Mouse (Mus musculus): ENCODE measurements around the gene Zranb2.

The Zranb2 gene

DNA sequence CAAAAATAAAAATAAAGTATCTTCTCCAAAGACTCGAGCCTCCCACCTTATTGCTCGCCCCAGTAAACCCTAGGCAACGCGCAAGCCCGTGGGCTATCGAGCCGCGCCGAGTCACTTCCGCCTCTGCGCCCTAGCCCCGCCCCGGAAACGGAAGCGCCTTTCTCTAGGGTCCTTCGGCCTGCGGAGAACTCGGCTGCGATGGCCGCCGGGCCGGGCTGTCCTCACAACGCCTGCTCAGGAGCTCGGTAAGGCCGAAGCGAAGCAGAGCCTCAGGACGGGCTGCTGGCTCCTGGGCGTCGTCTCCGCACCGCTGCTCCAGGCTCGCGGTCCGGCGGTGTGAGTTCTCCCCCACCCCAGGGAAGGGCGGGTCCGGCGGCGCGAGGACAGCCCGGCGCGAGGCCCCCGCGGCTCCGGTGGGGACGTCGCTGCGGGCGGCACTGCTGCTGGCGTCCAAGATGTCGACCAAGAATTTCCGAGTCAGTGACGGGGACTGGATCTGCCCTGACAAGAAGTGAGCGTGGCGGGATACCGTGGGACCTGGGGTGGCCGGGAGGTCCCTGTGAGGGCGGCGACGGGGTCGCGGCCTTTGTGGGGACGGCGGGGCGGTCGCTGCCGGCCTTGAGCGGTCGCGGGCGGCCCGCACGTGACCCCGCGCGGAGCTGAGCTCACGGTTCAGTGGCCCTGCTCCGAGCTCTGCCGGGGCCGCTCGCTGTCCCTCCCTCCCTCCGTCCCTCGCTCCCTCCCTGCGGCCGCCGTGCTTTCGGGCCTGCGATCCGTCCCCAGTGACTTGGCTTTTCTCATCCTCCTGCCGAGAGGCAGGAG, at the start of gene Zranb2:
Gene Zranb2 (plus strand): TSS at position 197 of the 822 bp plus-strand sequence.
- DNase-seq (ENCODE audit: low read depth, low spot score), result peak; percentile 96

DNA sequence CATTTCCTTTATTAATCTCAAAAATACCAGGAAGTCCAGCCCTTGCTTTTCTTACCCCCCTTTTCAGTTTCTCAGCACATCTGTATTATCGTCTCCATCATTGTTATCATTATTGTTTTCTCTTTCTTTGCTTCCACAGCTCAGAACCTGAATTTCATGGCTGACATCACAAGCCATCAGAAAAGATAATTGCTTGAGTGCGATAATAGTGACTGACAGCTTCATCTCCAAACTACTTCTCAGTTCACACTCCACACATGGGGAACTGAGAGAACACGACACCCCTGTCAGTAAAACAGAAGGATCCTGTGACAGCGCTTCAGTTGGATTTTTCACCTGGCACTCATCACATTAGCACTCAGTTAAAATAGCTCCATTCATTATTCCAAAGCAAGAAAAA, 41.9 kb upstream of the Zranb2 start:
- no peak for DNase-seq (ENCODE audit: low read depth, low spot score)

DNA sequence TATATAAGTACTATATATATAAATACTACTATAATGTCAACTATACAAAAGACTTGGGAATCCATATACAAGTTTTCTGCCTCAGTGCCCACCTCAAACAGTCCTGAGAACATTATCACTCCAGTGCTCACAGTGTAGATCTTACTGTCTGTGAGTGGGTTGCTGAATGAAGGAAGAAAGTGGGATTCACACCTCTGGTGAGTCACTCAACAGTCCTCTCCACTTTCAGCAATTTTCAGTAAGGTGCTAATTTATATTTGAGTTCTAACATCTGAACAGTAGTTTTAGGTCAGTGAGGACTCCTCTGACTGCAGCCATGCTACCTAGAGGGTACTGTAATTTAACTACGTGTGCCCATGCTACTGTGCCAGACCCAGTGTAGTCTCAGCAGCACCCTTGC, 31.7 kb upstream of the Zranb2 start:
- peak; percentile 53 for DNase-seq (ENCODE audit: low read depth, low spot score)

DNA sequence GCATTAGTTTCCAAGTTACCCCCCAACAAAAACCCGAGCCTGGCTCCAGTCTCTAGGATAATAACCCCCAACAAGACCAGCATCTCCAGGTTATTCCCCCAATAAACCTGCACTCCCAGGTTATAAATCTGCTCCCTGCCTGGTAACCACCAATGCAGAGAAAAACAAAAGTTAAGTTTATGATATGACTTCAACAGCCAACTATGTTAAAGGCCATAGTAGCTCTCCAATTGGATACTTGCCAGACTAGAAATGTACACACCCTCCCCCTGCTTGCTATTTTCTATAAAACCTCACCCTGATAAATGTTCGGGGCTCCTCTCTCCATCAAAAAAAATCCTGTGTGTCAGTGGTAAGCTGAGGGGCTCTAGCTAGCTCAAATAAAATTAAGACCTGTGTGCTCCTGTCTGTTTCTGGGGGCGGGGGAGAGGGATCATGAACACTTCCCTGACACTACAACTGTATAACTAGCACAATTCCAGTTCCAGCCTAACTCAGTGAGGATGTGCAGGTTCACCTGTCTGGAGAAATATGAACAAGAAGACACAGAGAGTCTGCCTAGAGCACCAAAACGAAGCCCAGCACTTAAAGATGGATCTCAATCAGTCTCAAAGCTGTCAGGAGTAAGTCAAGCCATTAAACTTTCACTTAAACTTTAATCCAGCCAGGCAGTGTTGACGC, 19.7 kb upstream of the Zranb2 start:
- DNase-seq (ENCODE audit: low read depth, low spot score), result no peak

DNA sequence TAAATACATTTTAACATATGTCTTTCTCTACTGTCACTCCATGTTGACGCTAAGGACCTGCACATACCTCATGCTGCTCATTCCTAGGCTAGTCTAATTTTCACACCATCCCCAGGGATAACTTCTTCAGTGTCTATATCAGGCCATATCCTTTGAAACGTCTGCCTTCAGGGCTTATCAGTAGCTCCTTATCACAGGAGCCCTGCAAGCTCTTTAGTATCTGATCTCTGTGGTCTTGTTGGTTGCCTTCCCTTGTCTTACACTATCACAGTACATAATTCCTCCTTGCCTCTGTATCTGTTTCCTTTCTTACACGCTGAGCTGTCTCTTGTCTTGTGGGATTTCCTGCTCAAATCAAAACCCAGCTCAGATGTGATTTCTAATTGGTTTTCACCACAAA, 17.5 kb upstream of the Zranb2 start:
- DNase-seq (ENCODE audit: low read depth, low spot score), result no peak

DNA sequence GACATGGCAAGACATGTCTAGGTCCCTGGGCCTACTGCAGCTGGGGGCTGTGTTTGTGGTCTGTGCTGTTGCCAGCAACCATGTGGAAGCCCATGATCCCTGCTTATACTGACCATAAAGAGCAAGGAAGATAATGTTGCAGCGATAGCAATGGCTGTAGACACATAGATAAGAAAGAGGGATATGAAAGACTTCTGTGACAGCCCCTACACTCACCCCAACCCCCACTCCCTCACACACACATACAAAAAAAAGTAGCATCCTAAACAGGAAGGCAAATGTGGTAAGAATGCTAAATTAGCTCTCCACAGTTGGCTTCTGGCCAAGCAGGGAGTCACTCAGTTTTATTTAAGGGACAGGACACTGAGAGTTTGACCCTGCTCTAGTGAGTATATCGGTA, 16.0 kb upstream of the Zranb2 start:
- no peak for DNase-seq (ENCODE audit: low read depth, low spot score)

DNA sequence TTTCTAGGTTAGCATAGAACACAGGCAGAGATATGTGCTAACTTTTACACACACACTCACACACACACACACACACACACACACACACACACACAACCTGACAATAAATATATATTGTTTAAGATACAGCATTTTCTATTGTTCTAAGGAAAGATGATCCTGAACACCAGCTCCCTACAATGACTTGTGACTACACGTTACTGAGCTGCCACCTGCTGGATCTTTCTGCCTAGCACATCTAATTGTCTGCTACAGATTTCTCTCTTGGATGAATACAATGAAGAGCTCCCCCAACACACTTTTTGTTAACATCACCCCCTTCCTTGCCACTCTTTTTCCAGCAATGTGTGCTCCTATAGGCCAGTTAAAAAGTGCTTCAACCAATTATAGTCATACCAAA, 13.5 kb upstream of the Zranb2 start:
- peak; percentile 89 for DNase-seq (ENCODE audit: low read depth, low spot score)

DNA sequence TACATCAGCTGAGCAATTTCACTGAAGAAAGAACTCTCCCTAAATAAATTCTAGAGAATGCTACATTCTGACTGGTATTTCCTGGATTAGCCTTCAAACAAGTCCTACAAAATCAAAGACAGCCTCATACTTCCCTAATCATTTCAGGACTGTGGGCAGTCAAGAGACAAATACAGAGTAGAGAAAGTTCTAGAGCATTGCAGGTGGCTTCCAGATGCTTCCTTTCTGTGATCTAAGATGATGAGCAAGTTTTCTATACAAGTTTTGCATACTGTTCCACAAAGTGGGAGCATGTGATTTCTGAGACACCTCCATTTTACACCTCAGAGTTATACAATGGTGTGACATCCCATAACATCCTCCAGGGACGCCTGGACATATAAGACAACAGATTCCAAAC, 10.1 kb upstream of the Zranb2 start:
- no peak for DNase-seq (ENCODE audit: low read depth, low spot score)

DNA sequence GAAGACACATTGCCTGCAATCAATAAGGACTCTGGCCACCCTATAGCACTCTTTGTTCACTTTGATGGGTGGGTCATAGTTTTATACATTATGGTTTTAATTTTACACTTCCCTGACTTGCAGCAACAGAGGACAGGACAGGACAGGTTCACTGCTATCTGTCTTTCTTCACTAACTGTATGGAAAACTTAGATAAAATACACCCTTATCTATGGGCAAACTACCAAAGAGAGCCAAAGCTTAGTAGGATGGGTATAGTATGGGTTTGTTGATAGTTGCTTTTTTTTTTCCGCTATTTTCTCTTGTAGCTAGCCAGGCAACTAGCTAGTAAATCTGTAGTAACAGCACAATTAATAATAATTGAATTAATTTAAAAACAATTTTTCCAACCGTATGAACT, 2.4 kb upstream of the Zranb2 start:
- DNase-seq (ENCODE audit: low read depth, low spot score), result no peak

DNA sequence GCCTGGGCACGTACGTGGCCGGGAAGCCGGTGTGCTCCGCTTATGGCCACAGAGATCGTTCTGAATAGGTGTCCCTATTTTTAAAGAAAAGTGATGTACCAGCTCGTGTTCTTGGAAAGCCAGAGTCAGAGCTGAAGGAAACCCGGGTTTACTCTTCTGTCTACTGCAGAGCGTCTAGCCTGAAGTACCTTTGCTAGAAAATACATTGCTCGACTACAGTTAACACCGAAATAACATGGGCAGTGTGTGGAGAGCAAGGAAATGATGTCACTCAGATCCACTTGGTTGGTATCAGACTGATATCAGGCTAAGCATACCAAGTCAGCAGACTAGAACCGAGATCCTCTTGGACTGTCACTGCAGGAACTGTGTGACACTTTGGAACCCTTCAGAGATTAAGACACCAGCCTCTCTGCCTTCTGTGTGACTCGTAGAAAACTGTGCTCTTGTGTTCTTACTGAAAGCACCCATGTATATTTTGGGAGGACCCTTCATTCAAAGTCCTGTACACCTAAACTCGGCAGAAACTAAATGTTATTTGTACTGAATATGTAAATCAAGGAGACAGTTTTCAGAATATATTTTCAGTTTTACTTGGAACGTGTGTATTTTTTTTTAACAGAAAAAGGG, 941 bp downstream of the Zranb2 start:
- peak; percentile 51 for DNase-seq (ENCODE audit: low read depth, low spot score)

DNA sequence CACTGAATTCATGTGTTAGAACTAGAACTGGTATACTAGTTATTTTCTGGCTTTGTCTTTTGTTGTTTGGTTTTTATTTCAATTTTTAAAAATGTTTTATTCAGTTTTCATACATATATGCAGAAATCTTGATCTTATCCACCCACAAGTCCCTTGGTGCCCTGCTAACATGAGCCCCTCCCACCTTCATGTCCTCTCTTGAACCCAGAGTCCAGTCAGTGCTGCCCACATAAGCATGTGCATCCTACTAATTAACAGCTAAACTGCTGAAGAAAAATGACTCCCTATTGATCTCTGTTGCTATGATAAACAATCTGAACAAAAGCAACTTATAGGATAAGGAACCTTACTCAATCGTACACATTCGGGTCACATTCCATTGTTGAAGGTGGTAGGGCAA, 15.4 kb downstream of the Zranb2 start:
- DNase-seq (ENCODE audit: low read depth, low spot score), result no peak

DNA sequence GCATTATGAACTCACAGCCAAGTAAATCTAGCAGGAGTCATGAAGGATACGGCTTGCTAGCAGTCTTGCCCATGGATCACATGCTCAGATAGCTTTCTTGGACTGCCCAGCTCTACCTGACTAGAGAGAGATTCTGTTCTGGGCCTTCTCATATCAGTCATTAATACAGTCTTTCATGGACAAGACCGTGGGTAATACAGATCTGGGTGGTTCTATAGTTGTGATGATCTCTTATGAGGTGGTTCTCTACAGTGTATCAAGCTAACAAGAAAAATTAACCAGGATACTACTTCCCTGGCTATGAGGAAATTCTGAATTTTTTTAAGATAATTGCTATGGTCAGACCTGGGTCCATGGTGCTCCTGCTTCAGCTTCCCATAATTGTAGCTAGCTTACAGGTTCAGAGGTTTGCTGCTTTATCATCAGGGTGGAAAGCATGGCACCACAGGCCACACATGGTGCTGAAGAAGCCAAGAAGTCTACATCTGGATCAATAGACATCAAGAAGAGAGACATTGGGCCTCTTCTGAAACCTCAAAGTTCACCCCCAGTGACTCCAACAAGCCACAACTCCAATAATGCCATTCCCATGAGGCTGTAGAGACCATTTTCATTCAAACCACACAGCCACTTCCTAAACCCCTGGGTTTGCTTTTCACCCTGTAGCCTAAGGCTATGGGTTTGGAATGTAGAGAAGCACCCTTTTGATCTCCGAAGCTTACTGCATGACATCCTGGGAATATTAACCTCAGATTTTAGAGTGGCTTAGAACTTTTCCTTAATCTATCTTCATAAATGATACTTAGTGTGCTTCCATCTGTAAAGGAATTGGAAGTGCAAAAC, 16.0 kb downstream of the Zranb2 start:
- DNase-seq (ENCODE audit: low read depth, low spot score), result no peak

DNA sequence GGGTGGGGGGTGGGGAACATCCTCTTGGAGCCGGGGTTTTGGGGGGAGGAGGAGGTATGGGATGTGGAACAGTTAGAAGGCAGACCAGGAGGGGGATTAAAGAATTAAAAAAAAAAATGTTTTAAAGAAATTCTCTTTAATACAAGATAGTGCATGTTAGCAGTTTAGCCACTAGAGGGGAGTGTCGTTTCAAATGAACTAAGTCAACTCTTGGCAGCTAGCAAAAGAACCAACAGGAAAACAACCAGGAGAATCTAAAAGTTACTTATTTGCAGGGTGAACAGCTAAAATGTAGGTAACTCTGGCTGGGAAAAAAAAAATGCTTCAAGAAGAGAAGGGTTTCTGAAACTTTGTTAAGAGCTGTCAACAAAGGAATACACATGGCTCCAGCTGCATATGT, 31.2 kb downstream of the Zranb2 start:
- DNase-seq (ENCODE audit: low read depth, low spot score), result peak; percentile 76

DNA sequence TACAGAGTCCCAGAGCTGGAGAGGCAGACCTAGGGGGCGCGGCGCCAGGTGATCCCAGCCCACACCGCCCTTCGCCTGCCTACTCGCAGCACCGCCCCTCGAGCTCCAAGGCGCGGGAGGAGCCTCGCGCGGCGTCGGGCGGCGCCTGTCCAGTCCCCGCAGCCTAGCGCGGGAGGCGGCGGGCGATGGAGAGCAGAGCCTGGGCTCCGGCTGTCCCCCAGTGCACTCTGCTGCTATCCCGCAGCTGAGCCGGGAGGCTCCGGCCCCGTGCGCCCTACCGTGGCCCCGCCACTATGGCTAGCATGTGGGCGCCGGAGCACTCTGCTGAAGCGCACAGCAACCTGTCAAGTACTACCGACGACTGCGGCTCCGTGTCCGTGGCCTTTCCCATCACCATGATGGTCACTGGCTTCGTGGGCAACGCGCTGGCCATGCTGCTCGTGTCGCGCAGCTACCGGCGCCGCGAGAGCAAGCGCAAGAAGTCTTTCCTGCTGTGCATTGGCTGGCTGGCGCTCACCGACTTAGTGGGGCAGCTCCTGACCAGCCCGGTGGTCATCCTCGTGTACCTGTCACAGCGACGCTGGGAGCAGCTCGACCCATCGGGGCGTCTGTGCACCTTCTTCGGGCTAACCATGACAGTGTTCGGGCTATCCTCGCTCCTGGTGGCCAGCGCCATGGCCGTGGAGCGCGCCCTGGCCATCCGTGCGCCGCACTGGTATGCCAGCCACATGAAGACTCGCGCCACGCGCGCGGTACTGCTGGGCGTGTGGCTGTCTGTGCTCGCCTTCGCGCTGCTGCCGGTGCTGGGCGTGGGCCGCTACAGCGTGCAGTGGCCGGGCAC, 33.0 kb downstream of the Zranb2 start, which contains the start of gene Ptger3:
Gene Ptger3 (plus strand): TSS at position 168 of the 841 bp plus-strand sequence.
- DNase-seq (ENCODE audit: low read depth, low spot score), result peak; percentile 43

DNA sequence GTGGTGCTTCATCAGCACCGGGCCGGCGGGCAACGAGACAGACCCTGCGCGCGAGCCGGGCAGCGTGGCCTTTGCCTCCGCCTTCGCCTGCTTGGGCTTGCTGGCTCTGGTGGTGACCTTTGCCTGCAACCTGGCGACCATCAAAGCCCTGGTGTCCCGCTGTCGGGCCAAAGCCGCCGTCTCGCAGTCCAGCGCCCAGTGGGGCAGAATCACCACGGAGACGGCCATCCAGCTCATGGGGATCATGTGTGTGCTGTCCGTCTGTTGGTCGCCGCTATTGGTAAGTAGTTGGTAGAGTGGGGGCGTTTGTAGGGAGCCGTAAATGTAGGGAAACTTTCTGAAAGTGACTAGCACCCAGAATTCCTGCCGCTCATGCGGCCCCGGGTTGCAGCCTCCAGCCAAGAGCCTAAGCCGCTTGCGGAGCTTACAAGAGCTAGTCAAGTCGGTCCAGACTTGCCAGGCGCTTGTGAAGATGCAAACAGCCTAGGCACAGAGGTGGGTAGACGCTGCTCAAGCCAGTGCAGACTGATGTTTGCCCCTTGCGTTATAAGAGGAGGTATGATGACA, 33.7 kb downstream of the Zranb2 start:
- peak; percentile 12 for DNase-seq (ENCODE audit: low read depth, low spot score)

DNA sequence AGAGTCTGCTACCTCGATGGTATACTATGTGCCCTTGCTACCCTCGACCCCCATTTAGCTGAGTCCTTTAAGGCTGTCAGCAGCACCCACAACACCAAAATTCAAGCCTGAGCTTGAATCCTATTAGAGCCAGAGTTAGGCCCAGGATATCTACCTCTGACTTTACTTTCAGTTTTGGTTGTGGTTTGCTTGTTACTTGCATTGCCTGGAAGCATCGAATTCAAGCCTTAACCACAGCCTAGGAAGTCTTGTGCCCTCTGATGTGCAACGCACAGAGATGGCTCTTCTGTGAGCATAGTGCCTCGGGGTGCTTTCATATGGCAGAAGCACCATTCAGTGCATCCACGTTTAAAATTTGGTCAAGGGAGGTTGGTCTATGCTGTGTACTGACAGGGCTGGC, 38.1 kb downstream of the Zranb2 start:
- no peak for DNase-seq (ENCODE audit: low read depth, low spot score)

DNA sequence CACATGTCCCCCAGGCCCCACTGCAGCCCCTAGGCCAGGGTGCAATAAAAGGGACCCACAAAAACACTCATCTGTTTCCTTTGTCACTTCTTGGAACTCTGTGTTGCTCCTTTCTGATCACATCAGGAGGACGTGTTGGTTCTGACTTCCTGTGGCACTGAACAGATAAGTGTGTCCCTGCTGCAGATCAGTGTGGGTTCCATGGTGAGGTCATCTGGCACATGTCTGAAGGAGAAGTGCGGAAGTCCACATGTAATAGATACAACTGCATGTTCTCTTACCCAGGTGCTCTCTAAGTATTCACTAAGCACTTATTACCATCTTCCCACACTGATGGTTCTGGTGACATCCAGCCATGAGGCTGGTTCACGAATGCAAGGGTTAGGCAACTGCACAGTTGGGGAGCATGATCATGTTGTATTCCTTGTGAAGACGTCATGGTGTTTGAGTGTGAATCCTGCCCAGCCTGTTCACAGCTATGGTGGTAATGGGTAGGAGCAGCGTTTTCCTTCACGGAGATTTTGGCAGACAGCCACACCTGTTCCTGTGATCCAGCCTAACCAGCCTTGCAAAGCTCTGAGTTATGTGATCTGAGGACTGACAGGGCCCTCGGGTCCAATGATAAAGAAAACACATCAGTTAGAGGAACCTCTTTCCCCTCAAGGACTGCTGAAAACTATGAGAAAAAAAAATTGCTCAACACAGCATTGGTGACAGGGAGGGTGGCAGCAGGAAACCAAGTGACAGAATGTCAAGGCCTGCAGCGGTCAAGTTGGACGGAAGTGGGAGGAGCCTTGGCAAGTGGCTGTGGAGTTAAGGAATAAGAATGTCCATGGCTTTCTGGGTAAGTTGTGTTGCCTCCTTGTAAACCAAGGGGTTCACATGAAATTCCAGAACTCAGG, 41.7 kb downstream of the Zranb2 start:
- no peak for DNase-seq (ENCODE audit: low read depth, low spot score)

DNA sequence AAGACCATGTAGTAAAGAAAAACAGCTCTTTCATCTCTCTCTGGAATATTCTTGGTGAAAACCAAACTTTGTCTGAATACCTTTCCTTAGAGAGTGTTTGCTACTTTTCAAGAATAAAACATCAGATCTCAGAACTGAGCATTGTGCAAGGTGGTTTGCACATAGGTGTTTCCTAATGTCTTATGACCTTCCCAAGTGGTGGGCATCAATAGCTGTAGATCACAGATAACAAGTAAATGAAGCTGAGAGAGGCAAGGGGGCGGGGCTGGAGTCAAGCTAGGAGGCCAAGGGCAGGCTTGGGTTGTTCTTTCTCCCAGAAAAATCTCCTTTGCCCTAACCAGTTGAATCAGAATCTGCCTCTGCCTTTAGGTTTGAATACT, 42.4 kb downstream of the Zranb2 start:
- no peak for DNase-seq (ENCODE audit: low read depth, low spot score)

DNA sequence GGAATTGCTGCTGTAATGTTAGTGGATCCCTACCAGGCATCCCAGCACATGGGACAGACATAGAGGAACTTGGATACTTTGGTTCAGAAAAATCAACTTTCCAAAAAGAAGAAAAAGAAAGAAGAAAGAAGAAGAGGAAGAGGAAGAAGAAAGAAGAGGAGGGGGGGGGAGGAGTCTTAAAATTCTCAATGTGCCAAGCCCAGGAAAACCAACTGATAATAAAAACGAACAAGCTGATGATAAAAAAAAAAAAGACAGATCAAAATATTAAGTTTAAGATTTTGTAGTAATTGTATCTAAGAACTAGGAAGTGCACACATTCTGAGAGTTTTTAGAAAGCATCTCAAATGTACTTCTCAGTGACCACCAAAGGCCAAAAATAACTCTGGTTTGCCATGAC, 42.9 kb downstream of the Zranb2 start:
- DNase-seq (ENCODE audit: low read depth, low spot score), result no peak

All from brain, adult 2 months (tissue).